ENCODE assay signal across 8 mouse cellular contexts in the genomic region with DNA sequence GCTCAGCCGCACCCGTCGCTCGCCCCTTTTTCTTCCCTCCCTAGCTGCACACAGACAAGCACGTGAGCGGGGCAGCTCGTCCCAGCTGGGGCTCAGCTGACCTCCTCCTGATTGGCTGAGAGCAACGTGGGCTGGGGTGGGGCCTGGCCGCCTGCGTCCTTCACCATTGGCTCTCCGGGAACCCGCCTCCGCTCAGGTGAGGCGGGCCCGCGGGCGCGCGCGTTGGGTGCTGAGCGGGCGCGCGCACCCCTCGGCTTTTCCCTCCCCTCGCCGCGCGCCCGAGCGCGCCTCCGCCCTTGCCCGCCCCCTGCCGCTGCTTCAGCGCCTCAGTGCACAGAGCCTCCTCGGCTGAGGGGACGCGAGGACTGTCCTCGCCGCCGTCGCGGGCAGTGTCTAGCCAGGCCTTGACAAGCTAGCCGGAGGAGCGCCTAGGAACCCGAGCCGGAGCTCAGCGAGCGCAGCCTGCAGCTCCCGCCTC. TPM values are rescaled to one million over a fixed set of nuclear protein-coding genes. Genes with fewer than 3 reads are reported as not detected.
DNase-seq lines count a peak whose midpoint lies in the region; ATAC-seq and TF ChIP-seq lines count a peak whose summit lies in the region.

No protein-coding gene starts in this region.

- H3K27me3 ChIP-seq in embryonic facial prominence, embryonic 13.5 days: no peaks in the 10 kb centered on the region
- H3K27me3 ChIP-seq in heart, adult 2 months (ENCODE audit: control insufficient read depth, insufficient read depth, low read length): no peaks in the 10 kb centered on the region
- H3K27me3 ChIP-seq in limb, embryonic 13.5 days: no peaks in the 10 kb centered on the region
- H3K27me3 ChIP-seq in midbrain, embryonic 16.5 days (ENCODE audit: control insufficient read depth, insufficient read depth, low read depth, low read length): no peaks in the 10 kb centered on the region

- H3K9ac ChIP-seq in embryonic facial prominence, embryonic 13.5 days: peak overlapping the region; percentile 98
- H3K9ac ChIP-seq in heart, adult 2 months (ENCODE audit: low read depth, low read length): peak overlapping the region; percentile 95
- peak overlapping the region; percentile 98 for H3K9ac ChIP-seq in limb, embryonic 13.5 days
- peak overlapping the region; percentile 99 for H3K9ac ChIP-seq in midbrain, embryonic 16.5 days (ENCODE audit: low read depth, low read length)

- peak; percentile 65; the same call in 1 of the 2 replicates for TF ChIP-seq EP300 in heart, adult 2 months (IDR thresholded peaks at IDR 0.05; ENCODE audit: insufficient read depth, low read depth, low read length)

- H3K4me3 ChIP-seq in embryonic facial prominence, embryonic 13.5 days: peak overlapping the region; percentile 96
- H3K4me3 ChIP-seq in heart, adult 2 months: peak overlapping the region; percentile 98
- H3K4me3 ChIP-seq in limb, embryonic 13.5 days: peak overlapping the region; percentile 79
- H3K4me3 ChIP-seq in midbrain, embryonic 16.5 days (ENCODE audit: low read depth, low read length): peak overlapping the region; percentile 98

- intact Hi-C loops in heart, adult 2 months (cut with DNase I): loop anchor here (5.0 to 10.0 kb wide), 2 partner anchors 63 to 115 kb away; no protein-coding TSS in a partner anchor

- peak overlapping the region; percentile 99 for H3K27ac ChIP-seq in embryonic facial prominence, embryonic 13.5 days
- H3K27ac ChIP-seq in heart, adult 2 months: peak overlapping the region; percentile 99
- H3K27ac ChIP-seq in limb, embryonic 13.5 days: peak overlapping the region; percentile 99
- H3K27ac ChIP-seq in midbrain, embryonic 16.5 days (ENCODE audit: low read length): peak overlapping the region; percentile 98

- TF ChIP-seq CTCF in heart, adult 2 months (IDR thresholded peaks at IDR 0.05): peak; percentile 68

- TF ChIP-seq POLR2A in heart, adult 2 months (IDR thresholded peaks at IDR 0.05; ENCODE audit: insufficient read depth, low read depth, low read length): peak; percentile 87

- under 1% methylated on average over 45 of the region's 51 CpGs for WGBS in embryonic facial prominence, embryonic 13.5 days
- under 1% methylated on average over 50 of the region's 51 CpGs for WGBS in heart, adult 2 months
- 0% methylated on average over 35 of the region's 51 CpGs for WGBS in limb, embryonic 13.5 days
- 0% methylated on average over 35 of the region's 51 CpGs for WGBS in midbrain, embryonic 16.5 days

- ATAC-seq in embryonic facial prominence, embryonic 13.5 days (ENCODE audit: insufficient number of reproducible peaks, insufficient read depth, low FRiP score, low TSS enrichment, low read depth): peak; percentile 100
- ATAC-seq in limb, embryonic 13.5 days (ENCODE audit: low FRiP score, low read depth): peak; percentile 99
- ATAC-seq in midbrain, embryonic 16.5 days: peak; percentile 99

- peaks cover 17% of the 10 kb centered on the region for H3K4me1 ChIP-seq in embryonic facial prominence, embryonic 13.5 days
- H3K4me1 ChIP-seq in heart, adult 2 months (ENCODE audit: control insufficient read depth, insufficient read depth, low read length): peaks cover 2% of the 10 kb centered on the region
- H3K4me1 ChIP-seq in limb, embryonic 13.5 days: peaks cover 34% of the 10 kb centered on the region
- H3K4me1 ChIP-seq in midbrain, embryonic 16.5 days (ENCODE audit: control insufficient read depth, insufficient read depth, low read length): peaks cover 18% of the 10 kb centered on the region

- H3K4me2 ChIP-seq in embryonic facial prominence, embryonic 13.5 days: peak overlapping the region; percentile 79
- peak overlapping the region; percentile 80 for H3K4me2 ChIP-seq in limb, embryonic 13.5 days (replicated peaks)
- peak overlapping the region; percentile 86 for H3K4me2 ChIP-seq in midbrain, embryonic 16.5 days (ENCODE audit: low read length)

- no peaks in the 10 kb centered on the region for H3K9me3 ChIP-seq in embryonic facial prominence, embryonic 13.5 days
- H3K9me3 ChIP-seq in limb, embryonic 13.5 days: no peaks in the 10 kb centered on the region
- H3K9me3 ChIP-seq in midbrain, embryonic 16.5 days (replicated peaks; ENCODE audit: control insufficient read depth, low read length, poor library complexity, severe bottlenecking): no peaks in the 10 kb centered on the region

- DNase-seq in 3134 (ENCODE audit: extremely low read depth, insufficient read length, low spot score): peak; percentile 94
- peak; percentile 98 to 99 for DNase-seq in adrenal gland, postnatal 36 days
- peak; percentile 95 to 99 for DNase-seq in heart, adult 2 months
- DNase-seq in kidney, adult 8-10 months: peak; percentile 97 to 99
- DNase-seq in spleen, postnatal 10 days (ENCODE audit: low spot score in 2 of 2): peak; percentile 76 to 92

- H3K79me2 ChIP-seq in heart, adult 2 months (replicated peaks; ENCODE audit: control insufficient read depth, insufficient read depth, low read length): no peaks in the 10 kb centered on the region

- H3K36me3 ChIP-seq in embryonic facial prominence, embryonic 13.5 days: no peaks in the 10 kb centered on the region
- peaks cover 12% of the 10 kb centered on the region for H3K36me3 ChIP-seq in heart, adult 2 months (ENCODE audit: control insufficient read depth, insufficient read depth, low read length)
- no peaks in the 10 kb centered on the region for H3K36me3 ChIP-seq in limb, embryonic 13.5 days
- H3K36me3 ChIP-seq in midbrain, embryonic 16.5 days (ENCODE audit: control insufficient read depth, insufficient read depth, low read length): no peaks in the 10 kb centered on the region

RNA-seq across cellular contexts. Expression of a gene that starts 6.5 kb away (rescaled TPM):
- total RNA-seq in adrenal gland, postnatal 36 days (2021): 10 to 100 TPM; 66.5 to 69.1 TPM
- 105 and 118 TPM in 2 replicates for polyA plus RNA-seq in embryonic facial prominence, embryonic 13.5 days (2015; fragmentation: Nextera tagmentation; extraction: Ambion mirVana)
- 10 to 100 TPM; 45.3 to 45.7 TPM for total RNA-seq in heart, adult 2 months (2021)
- 18.0 and 35.1 TPM in 2 replicates for polyA plus RNA-seq in heart, adult 2 months (2012; rRNA removed)
- polyA plus RNA-seq in limb, embryonic 13.5 days (2015; fragmentation: Nextera tagmentation; extraction: Ambion mirVana): 89.8 and 91.5 TPM in 2 replicates
- 68.6 and 75.8 TPM in 2 replicates for polyA plus RNA-seq in midbrain, embryonic 16.5 days (2015; fragmentation: Nextera tagmentation; extraction: Ambion mirVana)

RNA-seq across cellular contexts. Expression of a gene that starts 29.7 kb away (rescaled TPM):
- 1 to 10 TPM; 5.7 to 8.5 TPM for total RNA-seq in adrenal gland, postnatal 36 days (2021)
- 14.3 and 17.3 TPM in 2 replicates for polyA plus RNA-seq in embryonic facial prominence, embryonic 13.5 days (2015; fragmentation: Nextera tagmentation; extraction: Ambion mirVana)
- 1 to 10 TPM; 6.9 to 7.2 TPM for total RNA-seq in heart, adult 2 months (2021)
- not detected in 2 replicates for polyA plus RNA-seq in heart, adult 2 months (2012; rRNA removed)
- polyA plus RNA-seq in limb, embryonic 13.5 days (2015; fragmentation: Nextera tagmentation; extraction: Ambion mirVana): 14.3 and 19.1 TPM in 2 replicates
- polyA plus RNA-seq in midbrain, embryonic 16.5 days (2015; fragmentation: Nextera tagmentation; extraction: Ambion mirVana): 21.2 and 26.0 TPM in 2 replicates

RNA-seq across cellular contexts. Expression of a gene that starts 56.6 kb away (rescaled TPM):
- total RNA-seq in adrenal gland, postnatal 36 days (2021): 10 to 100 TPM; 15.7 to 20.9 TPM
- polyA plus RNA-seq in embryonic facial prominence, embryonic 13.5 days (2015; fragmentation: Nextera tagmentation; extraction: Ambion mirVana): 23.0 and 23.5 TPM in 2 replicates
- total RNA-seq in heart, adult 2 months (2021): 10 to 100 TPM; 10.9 to 12.8 TPM
- polyA plus RNA-seq in heart, adult 2 months (2012; rRNA removed): 5.0 and 8.6 TPM in 2 replicates
- 23.8 and 23.9 TPM in 2 replicates for polyA plus RNA-seq in limb, embryonic 13.5 days (2015; fragmentation: Nextera tagmentation; extraction: Ambion mirVana)
- polyA plus RNA-seq in midbrain, embryonic 16.5 days (2015; fragmentation: Nextera tagmentation; extraction: Ambion mirVana): 37.0 and 39.4 TPM in 2 replicates

Comparison
In these comparisons a context has a peak if more than half of its experiments do, and no peak if none do; other contexts are left out.
1. Peak in every context shown above with its lines: DNase-seq, ATAC-seq, H3K4me3 ChIP-seq and H3K27ac ChIP-seq.
2. RNA of a gene that starts 29.7 kb away (polyA plus RNA-seq): 21.2 to 26.0 TPM in midbrain, embryonic 16.5 days, 14.3 to 19.1 TPM in limb, embryonic 13.5 days and 14.3 to 17.3 TPM in embryonic facial prominence, embryonic 13.5 days; not detected in heart, adult 2 months; every median in the first group is over 10 times any median in the second.